Mouse (Mus musculus) midbrain, embryonic 12.5 days (tissue): Measurements from ENCODE around the gene Abhd12. TPM values are rescaled to one million over a fixed set of nuclear protein-coding genes. Genes with fewer than 3 reads are reported as not detected.

Experiments used
- ATAC-seq: fragments of 200-750 bp; cut with Nextera tagmentation; 2 replicates; pipeline ENCODE4 v1.8.0; 2017; ENCODE audit warnings: low read depth, moderate TSS enrichment, moderate library complexity; ENCODE audit not compliant: low FRiP score
- H3K27ac ChIP-seq: fragments of 300-500 bp; sonication (generic); replicated peaks from 2 replicates; pipeline ENCODE4 v1.5.1; 2016; ENCODE audit warnings: mild to moderate bottlenecking
- H3K27me3 ChIP-seq: fragments of 300-500 bp; sonication (generic); 2 replicates; pipeline ENCODE4 v1.6.1; 2016; ENCODE audit warnings: mild to moderate bottlenecking
- H3K36me3 ChIP-seq: fragments of 300-500 bp; sonication (generic); 2 replicates; pipeline ENCODE4 v1.6.1; 2016
- H3K4me1 ChIP-seq: fragments of 300-500 bp; sonication (generic); 2 replicates; pipeline ENCODE4 v1.6.1; 2016
- H3K4me2 ChIP-seq: fragments of 300-500 bp; sonication (generic); replicated peaks from 2 replicates; pipeline ENCODE4 v1.6.1; 2016; ENCODE audit warnings: mild to moderate bottlenecking, moderate library complexity
- H3K4me3 ChIP-seq: fragments of 300-500 bp; sonication (generic); 2 replicates; pipeline ENCODE4 v1.5.1; 2016; ENCODE audit warnings: mild to moderate bottlenecking
- H3K9ac ChIP-seq: fragments of 300-500 bp; sonication (generic); replicated peaks from 2 replicates; pipeline ENCODE4 v1.6.1; 2016; ENCODE audit warnings: mild to moderate bottlenecking, moderate library complexity
- H3K9me3 ChIP-seq: fragments of 300-500 bp; sonication (generic); 2 replicates; pipeline ENCODE4 v1.6.1; 2016; ENCODE audit warnings: mild to moderate bottlenecking
- WGBS: fragments of 180-500 bp; shearing (Covaris S2); methylation state at CpG from one replicate; pipeline ENCODE4 v1.1.7; 2016; 5-methylcytosine and 5-hydroxymethylcytosine counted together
- polyA plus RNA-seq: library from polyadenylated mRNA; unstranded; fragments of >200 nt; fragmentation: Nextera tagmentation; extraction: Ambion mirVana; gene quantifications from 2 replicates; pipeline ENCODE4 v1.2.1, GENCODE M21; 2016

The Abhd12 gene
- polyA plus RNA-seq, 1 experiment from 2014 or later, result 65.5 TPM

GRCm38 (mm10) chr2:150839686-150840471 lies 64.7 kb downstream of the Abhd12 start:
- H3K4me2 ChIP-seq, result no peak overlapping the region
- ATAC-seq, result no peak
- H3K4me3 ChIP-seq, result no peak overlapping the region
- H3K27ac ChIP-seq, result no peak overlapping the region
- WGBS, result 83% methylated on average over 12 of the region's 12 CpGs
- no peaks in the 10 kb centered on the region for H3K4me1 ChIP-seq
- peaks cover 33% of the 10 kb centered on the region for H3K36me3 ChIP-seq
- no peaks in the 10 kb centered on the region for H3K27me3 ChIP-seq
- no peaks in the 10 kb centered on the region for H3K9me3 ChIP-seq
- no peak overlapping the region for H3K9ac ChIP-seq

GRCm38 (mm10) chr2:150837781-150838180 lies 66.8 kb downstream of the Abhd12 start:
- no peak for ATAC-seq
- no peak overlapping the region for H3K4me2 ChIP-seq
- H3K36me3 ChIP-seq, result peaks cover 49% of the 10 kb centered on the region
- no peak overlapping the region for H3K27ac ChIP-seq
- H3K4me3 ChIP-seq, result no peak overlapping the region
- no peaks in the 10 kb centered on the region for H3K4me1 ChIP-seq
- H3K9ac ChIP-seq, result no peak overlapping the region
- 95% methylated on average over 3 of the region's 3 CpGs for WGBS
- no peaks in the 10 kb centered on the region for H3K27me3 ChIP-seq
- H3K9me3 ChIP-seq, result no peaks in the 10 kb centered on the region

- no peak overlapping the region for H3K4me2 ChIP-seq
- WGBS, result 74% methylated on average over 15 of the region's 15 CpGs
- no peaks in the 10 kb centered on the region for H3K9me3 ChIP-seq
- no peaks in the 10 kb centered on the region for H3K4me1 ChIP-seq
- H3K4me3 ChIP-seq, result no peak overlapping the region
- H3K27ac ChIP-seq, result no peak overlapping the region
- H3K27me3 ChIP-seq, result no peaks in the 10 kb centered on the region
- peaks cover 56% of the 10 kb centered on the region for H3K36me3 ChIP-seq
- no peak for ATAC-seq
- H3K9ac ChIP-seq, result no peak overlapping the region
Observed at GRCm38 (mm10) chr2:150836906-150837305, 67.6 kb downstream of the Abhd12 start.

- 91% methylated on average over 4 of the region's 4 CpGs for WGBS
- Histone ChIP-seq H3K36me3 (peaks cover 65% of the 10 kb centered on the region), H3K9ac (no peak overlapping the region), H3K27me3 (no peaks in the 10 kb centered on the region), H3K27ac (no peak overlapping the region), H3K4me2 (no peak overlapping the region), H3K4me3 (no peak overlapping the region), H3K4me1 (no peaks in the 10 kb centered on the region), H3K9me3 (no peaks in the 10 kb centered on the region)
- ATAC-seq, result no peak
Observed at GRCm38 (mm10) chr2:150835975-150836374, 68.6 kb downstream of the Abhd12 start.

- no peak overlapping the region for H3K4me3 ChIP-seq
- H3K9me3 ChIP-seq, result no peaks in the 10 kb centered on the region
- peaks cover 78% of the 10 kb centered on the region for H3K36me3 ChIP-seq
- H3K4me2 ChIP-seq, result no peak overlapping the region
- H3K27me3 ChIP-seq, result no peaks in the 10 kb centered on the region
- no peak overlapping the region for H3K9ac ChIP-seq
- WGBS, result 94% methylated on average over 7 of the region's 7 CpGs
- H3K27ac ChIP-seq, result no peak overlapping the region
- ATAC-seq, result no peak
- no peaks in the 10 kb centered on the region for H3K4me1 ChIP-seq
Observed at GRCm38 (mm10) chr2:150834616-150835015, 69.9 kb downstream of the Abhd12 start.

GRCm38 (mm10) chr2:150832029-150832428 lies 72.5 kb downstream of the Abhd12 start:
- no peak overlapping the region for H3K4me3 ChIP-seq
- H3K9ac ChIP-seq, result no peak overlapping the region
- H3K27ac ChIP-seq, result no peak overlapping the region
- H3K4me2 ChIP-seq, result no peak overlapping the region
- 94% methylated on average over 7 of the region's 7 CpGs for WGBS
- no peak for ATAC-seq
- no peaks in the 10 kb centered on the region for H3K4me1 ChIP-seq
- H3K9me3 ChIP-seq, result no peaks in the 10 kb centered on the region
- peaks cover 89% of the 10 kb centered on the region for H3K36me3 ChIP-seq
- H3K27me3 ChIP-seq, result no peaks in the 10 kb centered on the region

- ATAC-seq, result no peak
- Histone ChIP-seq H3K27me3 (no peaks in the 10 kb centered on the region), H3K9me3 (no peaks in the 10 kb centered on the region), H3K4me2 (no peak overlapping the region), H3K4me1 (no peaks in the 10 kb centered on the region), H3K27ac (no peak overlapping the region), H3K4me3 (no peak overlapping the region), H3K9ac (no peak overlapping the region), H3K36me3 (peaks cover 93% of the 10 kb centered on the region)
- WGBS, result 79% methylated on average over 3 of the region's 3 CpGs
Observed at GRCm38 (mm10) chr2:150830911-150831441, 73.6 kb downstream of the Abhd12 start.

- Histone ChIP-seq H3K4me2 (no peak overlapping the region), H3K4me3 (no peak overlapping the region), H3K9me3 (no peaks in the 10 kb centered on the region), H3K27me3 (no peaks in the 10 kb centered on the region), H3K4me1 (no peaks in the 10 kb centered on the region), H3K36me3 (peaks cover 94% of the 10 kb centered on the region), H3K27ac (no peak overlapping the region), H3K9ac (no peak overlapping the region)
- no peak for ATAC-seq
- 86% methylated on average over 2 of the region's 2 CpGs for WGBS
Observed at GRCm38 (mm10) chr2:150830011-150830410, 74.5 kb downstream of the Abhd12 start.

- H3K4me2 ChIP-seq, result no peak overlapping the region
- no peaks in the 10 kb centered on the region for H3K9me3 ChIP-seq
- WGBS, result 90% methylated on average over 4 of the region's 4 CpGs
- no peak overlapping the region for H3K9ac ChIP-seq
- H3K27ac ChIP-seq, result no peak overlapping the region
- no peaks in the 10 kb centered on the region for H3K4me1 ChIP-seq
- ATAC-seq, result no peak
- H3K27me3 ChIP-seq, result no peaks in the 10 kb centered on the region
- H3K36me3 ChIP-seq, result peaks cover 90% of the 10 kb centered on the region
- no peak overlapping the region for H3K4me3 ChIP-seq
Observed at GRCm38 (mm10) chr2:150828654-150829053, 75.9 kb downstream of the Abhd12 start.

GRCm38 (mm10) chr2:150828164-150828563 lies 76.4 kb downstream of the Abhd12 start:
- Histone ChIP-seq H3K4me1 (no peaks in the 10 kb centered on the region), H3K27ac (no peak overlapping the region), H3K4me2 (no peak overlapping the region), H3K9ac (no peak overlapping the region), H3K27me3 (no peaks in the 10 kb centered on the region), H3K36me3 (peaks cover 87% of the 10 kb centered on the region), H3K9me3 (no peaks in the 10 kb centered on the region), H3K4me3 (no peak overlapping the region)
- 92% methylated on average over 3 of the region's 3 CpGs for WGBS
- no peak for ATAC-seq

GRCm38 (mm10) chr2:150826426-150826825 lies 78.1 kb downstream of the Abhd12 start:
- Histone ChIP-seq H3K4me2 (no peak overlapping the region), H3K27me3 (no peaks in the 10 kb centered on the region), H3K4me3 (no peak overlapping the region), H3K9me3 (no peaks in the 10 kb centered on the region), H3K9ac (no peak overlapping the region), H3K4me1 (no peaks in the 10 kb centered on the region), H3K27ac (no peak overlapping the region), H3K36me3 (peaks cover 73% of the 10 kb centered on the region)
- WGBS, result 93% methylated on average over 3 of the region's 3 CpGs
- no peak for ATAC-seq

GRCm38 (mm10) chr2:150822987-150823386 lies 81.6 kb downstream of the Abhd12 start:
- Histone ChIP-seq H3K27me3 (no peaks in the 10 kb centered on the region), H3K9me3 (no peaks in the 10 kb centered on the region), H3K27ac (no peak overlapping the region), H3K36me3 (peaks cover 65% of the 10 kb centered on the region), H3K4me2 (no peak overlapping the region), H3K9ac (no peak overlapping the region), H3K4me1 (no peaks in the 10 kb centered on the region), H3K4me3 (no peak overlapping the region)
- WGBS, result 84% methylated on average over 8 of the region's 8 CpGs
- ATAC-seq, result no peak
